Mouse (Mus musculus) 3134 (cell line): ENCODE measurements at regions not wholly inside any gene's neighbourhood (a gene's known extent, or its start where the extent isn't known, plus 50 kb on each side); places are given as distances from the start of the nearest gene placed in this dataset.

Experiments used
- DNase-seq: peaks from one replicate; pipeline ENCODE4 v3.0.0-alpha.2; 2011; ENCODE audit warnings: low spot score; ENCODE audit not compliant: insufficient read length; ENCODE audit errors: extremely low read depth

GRCm38 (mm10) chr3:142984547-142984946, 102.7 kb upstream of the Pkn2 start:
- DNase-seq = no peak

- no peak for DNase-seq
Observed at GRCm38 (mm10) chr3:142981221-142981620, 99.4 kb upstream of the Pkn2 start.

- no peak for DNase-seq
Observed at GRCm38 (mm10) chr3:142979161-142979560, 97.4 kb upstream of the Pkn2 start.

- no peak for DNase-seq
Observed at GRCm38 (mm10) chr3:142976519-142977394, 95.0 kb upstream of the Pkn2 start.

- DNase-seq = no peak
Observed at GRCm38 (mm10) chr3:142975606-142976005, 93.8 kb upstream of the Pkn2 start.

GRCm38 (mm10) chr3:142969501-142969900, 87.7 kb upstream of the Pkn2 start:
- DNase-seq = no peak

GRCm38 (mm10) chr3:142965604-142966003, 83.8 kb upstream of the Pkn2 start:
- no peak for DNase-seq

- no peak for DNase-seq
Observed at GRCm38 (mm10) chr3:142963818-142964372, 82.1 kb upstream of the Pkn2 start.

- DNase-seq = peak; percentile 18
Observed at GRCm38 (mm10) chr3:142957768-142958167, 76.0 kb upstream of the Pkn2 start.

- no peak for DNase-seq
Observed at GRCm38 (mm10) chr3:142948771-142949170, 67.0 kb upstream of the Pkn2 start.

GRCm38 (mm10) chr3:142941319-142942024, 59.7 kb upstream of the Pkn2 start:
- no peak for DNase-seq

GRCm38 (mm10) chr3:142940874-142941273, 59.1 kb upstream of the Pkn2 start:
- no peak for DNase-seq

GRCm38 (mm10) chr3:142939773-142940172, 58.0 kb upstream of the Pkn2 start:
- no peak for DNase-seq

GRCm38 (mm10) chr3:142935949-142936348, 54.1 kb upstream of the Pkn2 start:
- DNase-seq = no peak

- no peak for DNase-seq
Observed at GRCm38 (mm10) chr3:142934326-142934725, 52.5 kb upstream of the Pkn2 start.

- no peak for DNase-seq
Observed at GRCm38 (mm10) chr3:142933684-142934259, 52.0 kb upstream of the Pkn2 start.
